Mouse (Mus musculus): ENCODE measurements around the gene Armc10.
A peak's percentile ranks its signal among the peaks of the same experiment; 100 is the strongest.
"Not testable (repeated sequence)": the region's sequence is repeated elsewhere in the genome, so short reads cannot be mapped to it uniquely, and the experiment has no call there.

Gene Armc10

GRCm38 (mm10) chr5:21667191-21668137 lies 21.9 kb downstream of the Armc10 start:
- no peak for DNase-seq

- no peak for DNase-seq
These were observed 23.7 kb downstream of the Armc10 start for GRCm38 (mm10) chr5:21669307-21669706.

- DNase-seq: no peak
These were observed 27.4 kb downstream of the Armc10 start for GRCm38 (mm10) chr5:21672812-21673635.

GRCm38 (mm10) chr5:21673742-21674141 lies 28.1 kb downstream of the Armc10 start:
- DNase-seq: no peak

GRCm38 (mm10) chr5:21675019-21675418 lies 29.4 kb downstream of the Armc10 start:
- DNase-seq: no peak

- no peak for DNase-seq
These were observed 29.9 kb downstream of the Armc10 start for GRCm38 (mm10) chr5:21675494-21675893.

- no peak for DNase-seq
These were observed 32.3 kb downstream of the Armc10 start for GRCm38 (mm10) chr5:21677939-21678338.

- DNase-seq: no peak
These were observed 32.8 kb downstream of the Armc10 start for GRCm38 (mm10) chr5:21678363-21678762.

GRCm38 (mm10) chr5:21680029-21680428 lies 34.4 kb downstream of the Armc10 start:
- DNase-seq: no peak

- DNase-seq: peak; percentile 45
These were observed 35.3 kb downstream of the Armc10 start for GRCm38 (mm10) chr5:21680940-21681339.

- DNase-seq: no peak
These were observed 38.2 kb downstream of the Armc10 start for GRCm38 (mm10) chr5:21683811-21684210.

GRCm38 (mm10) chr5:21685001-21685400 lies 39.4 kb downstream of the Armc10 start:
- no peak for DNase-seq

- no peak for DNase-seq
These were observed 41.4 kb downstream of the Armc10 start for GRCm38 (mm10) chr5:21687042-21687441.

- DNase-seq: no peak
These were observed 46.6 kb downstream of the Armc10 start for GRCm38 (mm10) chr5:21692230-21692629.

- no peak for DNase-seq
These were observed 47.8 kb downstream of the Armc10 start for GRCm38 (mm10) chr5:21693372-21693870.

- DNase-seq: no peak
These were observed 49.4 kb downstream of the Armc10 start for GRCm38 (mm10) chr5:21694854-21695490.

GRCm38 (mm10) chr5:21699555-21699954 lies 53.9 kb downstream of the Armc10 start:
- DNase-seq: not testable (repeated sequence)

GRCm38 (mm10) chr5:21700272-21700821 lies 54.7 kb downstream of the Armc10 start:
- no peak for DNase-seq

GRCm38 (mm10) chr5:21700934-21701333 lies 55.3 kb downstream of the Armc10 start:
- no peak for DNase-seq

GRCm38 (mm10) chr5:21701351-21702008 lies 55.9 kb downstream of the Armc10 start, which contains the start of gene Napepld:
Gene Napepld, minus strand, starts transcription at chr5:21701396.
- DNase-seq: peak; percentile 99

GRCm38 (mm10) chr5:21702009-21702364 lies 56.4 kb downstream of the Armc10 start:
- DNase-seq: no peak

GRCm38 (mm10) chr5:21702873-21703475 lies 57.4 kb downstream of the Armc10 start:
- no peak for DNase-seq

All from right cerebral cortex, postnatal 25 days (tissue).